Mouse (Mus musculus): ENCODE results near the gene Ywhaq. TPM values are rescaled to one million over a fixed set of nuclear protein-coding genes. Genes with fewer than 3 reads are reported as not detected.

The Ywhaq gene
- total RNA-seq, 4 experiments from 2014 or later: 52.2 to 54.3 (median 53.1) TPM

Other genes with a start within 250 kb of the Ywhaq start
- gene Cpsf3, start 132.2 kb downstream of the Ywhaq start, total RNA-seq (2022): 10 to 100 TPM; 36.6 to 37.8 (median 37.7) TPM
- gene Itgb1bp1, start 131.4 kb downstream of the Ywhaq start, total RNA-seq (2022): 10 to 100 TPM; 41.9 to 54.9 (median 43.9) TPM
- 10 to 100 TPM; 13.4 to 20.0 (median 16.6) TPM for gene Iah1, start 101.2 kb downstream of the Ywhaq start, total RNA-seq (2022)
- gene Adam17, start 44.0 kb downstream of the Ywhaq start, total RNA-seq (2022): 10 to 100 TPM; 34.4 to 56.3 (median 43.4) TPM

Data from heart, adult 8-10 months (tissue).